Mouse (Mus musculus) heart, adult 2 months (tissue): ENCODE results near the gene Hephl1.

ENCODE experiments used
- CTCF ChIP-seq: fragments of 200-600 bp; IDR thresholded peaks from 2 replicates; pipeline ENCODE4 v1.8.1; 2022; ENCODE audit warnings: antibody characterized with exemption, mild to moderate bottlenecking, moderate library complexity
- EP300 ChIP-seq: fragments of 200-500 bp; IDR thresholded peaks from 2 replicates; pipeline ENCODE4 v1.6.1; 2011; ENCODE audit warnings: low read depth, low read length, control low read depth; ENCODE audit not compliant: insufficient read depth
- POLR2A ChIP-seq: fragments of 200-500 bp; IDR thresholded peaks from 2 replicates; pipeline ENCODE4 v1.6.1; 2011; ENCODE audit warnings: mild to moderate bottlenecking, low read depth, low read length, control low read depth; ENCODE audit not compliant: insufficient read depth

DNA sequence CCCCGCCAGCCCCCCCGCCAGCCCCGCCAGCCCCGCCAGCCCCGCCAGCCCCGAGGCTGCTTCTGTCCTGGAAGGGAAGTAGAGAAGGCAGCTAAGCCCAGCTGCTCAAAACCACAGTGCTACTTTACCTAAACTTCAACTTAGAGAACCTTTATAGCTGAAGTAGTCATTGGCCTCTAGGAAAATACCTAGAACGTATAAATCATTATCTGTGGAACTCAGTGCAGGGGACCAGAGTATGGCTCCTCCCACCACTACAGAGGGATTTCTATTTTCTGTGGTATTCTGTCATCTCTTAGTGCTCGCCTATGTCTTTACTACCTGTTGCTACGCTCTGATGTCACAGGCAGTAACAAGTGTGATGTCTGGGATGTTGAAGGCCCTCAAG, 107.6 kb downstream of the Hephl1 start:
- TF ChIP-seq CTCF (no peak), EP300 (no peak), POLR2A (no peak)
